Mouse (Mus musculus) small intestine, adult 2 months (tissue): ENCODE measurements around the gene Cited4.

ENCODE experiments used
- CTCF ChIP-seq: fragments of 200-500 bp; IDR thresholded peaks from 2 replicates; pipeline ENCODE4 v1.5.1; 2012; ENCODE audit warnings: low read depth, mild to moderate bottlenecking, control low read depth, inconsistent platforms, low read length, moderate library complexity, mixed read lengths; ENCODE audit not compliant: insufficient replicate concordance, insufficient read length; ENCODE audit errors: extremely low read depth
- POLR2A ChIP-seq: fragments of 200-500 bp; IDR thresholded peaks from 2 replicates; pipeline ENCODE4 v1.6.1; 2012; ENCODE audit warnings: low read depth, mild to moderate bottlenecking, control low read depth, inconsistent platforms, low read length, moderate library complexity

- no peak for TF ChIP-seq CTCF
- no peak for TF ChIP-seq POLR2A
These were observed 1.1 kb upstream of the Cited4 start for GRCm38 (mm10) chr4:120665144-120665700.
